In the genomic region with DNA sequence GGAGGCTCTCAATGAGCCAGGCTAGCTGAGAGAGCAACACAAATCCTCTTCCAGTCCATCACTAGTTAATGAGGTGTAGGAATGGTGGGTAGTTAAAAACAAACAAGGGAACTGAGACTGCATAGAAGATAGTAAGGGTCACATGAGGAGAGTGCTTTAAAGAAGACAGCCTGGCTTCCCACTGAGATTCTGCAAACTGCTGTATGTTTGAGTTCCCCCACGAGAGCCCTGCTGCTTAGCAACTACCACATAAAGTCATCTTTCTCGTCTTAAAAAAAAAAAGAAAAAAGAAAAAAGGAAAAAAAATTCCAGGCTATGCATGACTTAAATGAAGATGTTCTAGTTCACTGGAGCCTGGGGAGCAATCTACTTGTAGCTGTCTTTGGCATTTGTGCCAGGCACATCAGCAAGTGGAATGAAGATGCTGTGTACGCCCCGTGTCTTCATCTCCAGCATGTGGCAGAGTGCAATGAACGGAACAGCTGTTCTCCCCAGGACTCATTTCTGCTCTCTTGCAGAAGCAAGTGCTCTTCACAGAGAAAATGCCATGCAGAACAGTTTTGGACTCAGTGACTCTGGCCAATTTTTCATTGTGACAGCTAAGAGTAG, we compare ENCODE assay signal across 11 mouse cellular contexts.
DNase-seq lines count a peak whose midpoint lies in the region; ATAC-seq and TF ChIP-seq lines count a peak whose summit lies in the region.
"Had no signal": no experiment of that assay in that cellular context is flagged by ENCODE, and none has a peak within 500 bp of the region (broad histone marks: within the 10 kb centered on the region; RNA-seq: fewer than 3 reads in every experiment).

No protein-coding gene starts in this region.

- peak overlapping the region; percentile 74 for H3K27ac ChIP-seq in forebrain, postnatal 0 days (ENCODE audit: low read depth, low read length)
- no peak overlapping the region for H3K27ac ChIP-seq in forebrain, embryonic 12.5 days
- peak overlapping the region; percentile 74 for H3K27ac ChIP-seq in neural tube, embryonic 15.5 days (replicated peaks)
- H3K27ac ChIP-seq in heart, embryonic 11.5 days (ENCODE audit: low read depth, low read length): no peak overlapping the region

- no peak for TF ChIP-seq CTCF in forebrain, postnatal 0 days (IDR thresholded peaks at IDR 0.05; ENCODE audit: low read depth)

- no peaks in the 10 kb centered on the region for H3K9me3 ChIP-seq in forebrain, postnatal 0 days (ENCODE audit: low read length)
- H3K9me3 ChIP-seq in forebrain, embryonic 12.5 days: 0 out of 2 replicates have a peak, but pooled peaks cover 4% of the 10 kb centered on the region
- 0 out of 2 replicates have a peak, but pooled peaks cover 3% of the 10 kb centered on the region for H3K9me3 ChIP-seq in neural tube, embryonic 15.5 days (replicated peaks)
- no peaks in the 10 kb centered on the region for H3K9me3 ChIP-seq in heart, embryonic 11.5 days (replicated peaks; ENCODE audit: control insufficient read depth, low read length)

- no peaks in the 10 kb centered on the region for H3K36me3 ChIP-seq in forebrain, postnatal 0 days (ENCODE audit: insufficient read depth)
- H3K36me3 ChIP-seq in forebrain, embryonic 12.5 days (replicated peaks): no peaks in the 10 kb centered on the region
- no peaks in the 10 kb centered on the region for H3K36me3 ChIP-seq in neural tube, embryonic 15.5 days
- no peaks in the 10 kb centered on the region for H3K36me3 ChIP-seq in heart, embryonic 11.5 days (ENCODE audit: control insufficient read depth, insufficient read depth, low read length)

- no peak overlapping the region for H3K9ac ChIP-seq in forebrain, postnatal 0 days
- H3K9ac ChIP-seq in forebrain, embryonic 12.5 days: no peak overlapping the region
- H3K9ac ChIP-seq in neural tube, embryonic 15.5 days (replicated peaks): no peak overlapping the region
- no peak overlapping the region for H3K9ac ChIP-seq in heart, embryonic 11.5 days (ENCODE audit: low read depth, low read length)

- H3K4me1 ChIP-seq in forebrain, postnatal 0 days (ENCODE audit: insufficient read depth): no peaks in the 10 kb centered on the region; the same call in 1 of the 2 replicates
- H3K4me1 ChIP-seq in forebrain, embryonic 12.5 days: 0 out of 2 replicates have a peak, but pooled peaks cover 2% of the 10 kb centered on the region
- peaks cover 14% of the 10 kb centered on the region for H3K4me1 ChIP-seq in neural tube, embryonic 15.5 days
- H3K4me1 ChIP-seq in heart, embryonic 11.5 days (ENCODE audit: control insufficient read depth, insufficient read depth, low read length): no peaks in the 10 kb centered on the region

- no peaks in the 10 kb centered on the region for H3K27me3 ChIP-seq in forebrain, postnatal 0 days (ENCODE audit: insufficient read depth, low read length)
- H3K27me3 ChIP-seq in forebrain, embryonic 12.5 days: no peaks in the 10 kb centered on the region
- no peaks in the 10 kb centered on the region for H3K27me3 ChIP-seq in neural tube, embryonic 15.5 days (replicated peaks)
- no peaks in the 10 kb centered on the region for H3K27me3 ChIP-seq in heart, embryonic 11.5 days (ENCODE audit: control insufficient read depth, insufficient read depth, low read length)

- ATAC-seq in forebrain, postnatal 0 days: peak; percentile 92
- no peak for ATAC-seq in forebrain, embryonic 12.5 days (ENCODE audit: low FRiP score)
- peak; percentile 90 for ATAC-seq in neural tube, embryonic 15.5 days (ENCODE audit: low FRiP score)
- ATAC-seq in heart, embryonic 11.5 days (replicated peaks; ENCODE audit: insufficient number of reproducible peaks, low FRiP score, low TSS enrichment): no peak
- ATAC-seq: activated CD4-positive, CD25-positive, alpha-beta regulatory T cell, adult 4 months had no signal

- no peak overlapping the region for H3K4me3 ChIP-seq in forebrain, postnatal 0 days (ENCODE audit: low read depth, low read length)
- H3K4me3 ChIP-seq in forebrain, embryonic 12.5 days (replicated peaks): no peak overlapping the region
- no peak overlapping the region for H3K4me3 ChIP-seq in neural tube, embryonic 15.5 days (replicated peaks)
- H3K4me3 ChIP-seq in heart, embryonic 11.5 days (ENCODE audit: low read depth, low read length): no peak overlapping the region
- H3K4me3 ChIP-seq: erythroblast, embryonic 14.5 days had no signal

- DNase-seq in forebrain, postnatal 0 days: peak; percentile 80
- peak; percentile 43 to 62 for DNase-seq in frontal cortex, postnatal 10 days (ENCODE audit: low spot score in 2 of 2)
- peak; percentile 36 to 54 for DNase-seq in layer of hippocampus, postnatal 14 days (ENCODE audit: low spot score in 2 of 2)
- no peak for DNase-seq in adrenal gland, postnatal 4 days (ENCODE audit: low spot score in 2 of 2)
- no peak for DNase-seq in B cell, adult 2 months
- DNase-seq: lung, postnatal 4 days had no signal

- WGBS in forebrain, postnatal 0 days: 20% methylated on average over 5 of the region's 5 CpGs
- WGBS in forebrain, embryonic 12.5 days: 56% methylated on average over 5 of the region's 5 CpGs
- WGBS in neural tube, embryonic 15.5 days: 7% methylated on average over 5 of the region's 5 CpGs
- 50% methylated on average over 5 of the region's 5 CpGs for WGBS in heart, embryonic 11.5 days (ENCODE audit: insufficient replicate concordance)

- peak overlapping the region; percentile 20; the same call in 1 of the 2 replicates for H3K4me2 ChIP-seq in forebrain, postnatal 0 days (ENCODE audit: low read depth)
- no peak overlapping the region for H3K4me2 ChIP-seq in forebrain, embryonic 12.5 days
- H3K4me2 ChIP-seq in neural tube, embryonic 15.5 days: peak overlapping the region; percentile 29
- H3K4me2 ChIP-seq in heart, embryonic 11.5 days: no peak overlapping the region

Comparison
In these comparisons a context has a peak if more than half of its experiments do, and no peak if none do; other contexts are left out.
1. ATAC-seq: peak in forebrain, postnatal 0 days (single experiment) and neural tube, embryonic 15.5 days (single experiment); none in forebrain, embryonic 12.5 days (single experiment) and heart, embryonic 11.5 days (single experiment).
2. H3K27ac ChIP-seq: peak in forebrain, postnatal 0 days (single experiment) and neural tube, embryonic 15.5 days (single experiment); none in forebrain, embryonic 12.5 days (single experiment) and heart, embryonic 11.5 days (single experiment).
3. H3K4me2 ChIP-seq: peak in forebrain, postnatal 0 days (single experiment) and neural tube, embryonic 15.5 days (single experiment); none in forebrain, embryonic 12.5 days (single experiment) and heart, embryonic 11.5 days (single experiment).
4. DNase-seq: peak in forebrain, postnatal 0 days (single experiment), frontal cortex, postnatal 10 days (2 of 2) and layer of hippocampus, postnatal 14 days (2 of 2); none in adrenal gland, postnatal 4 days (0 of 2) and B cell, adult 2 months (0 of 2).